Mouse (Mus musculus): ENCODE measurements around the gene Tmem182. TPM values are rescaled to one million over a fixed set of nuclear protein-coding genes. Genes with fewer than 3 reads are reported as not detected.

Tmem182 gene
- 100 to 1,000 TPM; 171 to 176 (median 173) TPM for total RNA-seq (2022)

GRCm38 (mm10) chr1:40805351-40805750 is at the start of gene Tmem182:
Gene Tmem182, plus strand, starts transcription at chr1:40805601.
- DNase-seq (ENCODE audit: low spot score): peak; percentile 89

DNA sequence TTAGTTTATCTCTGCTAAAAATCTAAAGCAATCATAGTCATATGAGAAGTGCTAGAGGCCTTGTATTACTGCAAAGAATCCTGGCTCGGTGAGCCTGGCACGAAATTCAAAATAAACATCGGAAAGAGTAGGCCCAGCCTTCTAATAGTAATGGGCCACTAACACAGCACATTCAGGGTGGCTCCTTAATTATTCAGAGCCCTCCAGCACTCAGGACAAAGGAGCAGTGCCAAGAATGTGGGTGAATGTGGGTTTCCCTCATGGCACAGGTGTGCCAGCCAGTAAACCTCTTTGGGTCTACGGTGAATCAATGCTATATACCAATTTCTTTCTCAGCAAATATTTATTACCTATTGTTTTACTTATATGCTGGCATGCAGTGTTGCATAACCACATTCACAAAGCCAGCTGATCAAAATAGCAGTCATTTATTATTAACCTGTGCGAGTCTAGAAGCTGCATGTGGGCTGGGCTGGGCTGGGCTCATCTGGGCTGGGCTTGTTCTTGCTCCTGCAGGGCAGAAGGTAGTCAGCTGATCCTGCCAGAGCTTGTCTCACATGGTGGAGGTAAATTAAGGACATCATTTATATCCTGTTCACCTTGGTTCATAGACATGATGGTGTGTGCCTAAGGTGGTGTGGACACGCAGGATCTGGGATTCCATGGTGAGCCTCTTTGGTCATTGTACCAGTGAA is 45.5 kb upstream of the Tmem182 start:
- no peak for DNase-seq (ENCODE audit: low spot score)

DNA sequence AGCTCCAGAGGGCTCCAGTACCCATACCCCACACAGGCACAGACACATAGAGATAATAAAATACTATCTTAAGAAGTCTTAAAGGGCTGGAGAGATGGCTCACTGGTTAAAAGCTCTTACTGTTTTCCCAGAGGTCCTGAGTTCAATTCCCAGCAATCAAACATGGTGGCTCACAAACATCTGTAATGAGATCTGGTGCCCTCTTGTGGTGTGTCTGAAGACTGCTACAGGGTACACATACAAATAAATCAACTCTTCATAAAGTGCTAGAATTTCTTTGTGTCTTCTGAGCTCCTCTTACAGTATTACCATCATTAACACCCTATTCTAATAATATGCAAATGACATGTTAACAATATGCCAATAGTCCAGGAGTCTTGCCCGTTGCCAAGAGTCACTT is 41.4 kb upstream of the Tmem182 start:
- no peak for DNase-seq (ENCODE audit: low spot score)

GRCm38 (mm10) chr1:40764701-40765275 is 40.6 kb upstream of the Tmem182 start:
- DNase-seq (ENCODE audit: low spot score): no peak

DNA sequence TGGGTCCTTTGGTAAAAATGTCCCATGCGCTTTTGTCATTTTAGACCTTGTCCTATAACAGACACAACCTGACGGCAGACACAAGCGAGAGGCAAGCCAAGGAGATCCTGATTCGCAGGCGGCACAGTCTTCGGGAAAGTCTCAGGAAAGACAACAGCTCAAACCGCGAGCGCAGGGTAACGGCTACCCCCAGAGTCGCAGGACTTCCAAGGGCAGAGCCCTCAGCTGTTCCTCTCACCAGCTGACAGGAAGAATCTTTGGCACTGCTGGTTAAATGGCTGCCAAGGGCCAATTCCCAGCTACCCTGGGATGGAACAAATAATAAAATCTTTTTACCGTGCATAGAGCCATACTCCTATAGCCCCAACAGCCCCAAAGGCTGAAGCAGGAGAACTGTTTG is 39.9 kb upstream of the Tmem182 start:
- DNase-seq (ENCODE audit: low spot score): no peak

- no peak for DNase-seq (ENCODE audit: low spot score)
These were observed 37.8 kb upstream of the Tmem182 start for GRCm38 (mm10) chr1:40767588-40767987.

DNA sequence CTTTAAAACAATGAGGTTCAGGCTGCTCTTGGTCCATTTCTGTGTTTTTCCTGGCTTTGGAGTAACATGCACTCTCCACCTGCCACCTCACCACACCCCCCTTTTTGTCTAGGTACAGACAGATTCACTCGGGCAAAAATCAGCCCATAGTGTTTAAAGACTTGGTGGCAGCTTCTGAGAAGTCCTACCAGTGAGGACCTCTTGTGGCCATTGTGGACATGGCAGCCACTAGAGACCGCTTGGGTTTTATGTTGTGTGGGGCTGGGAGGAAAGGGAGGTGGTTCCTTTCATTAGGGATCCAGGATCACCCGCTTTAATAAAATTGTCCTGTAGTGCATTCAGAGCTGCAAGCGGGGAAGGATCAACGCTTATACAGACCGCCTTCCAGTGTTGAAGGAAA is 36.8 kb upstream of the Tmem182 start:
- DNase-seq (ENCODE audit: low spot score): peak; percentile 4

DNA sequence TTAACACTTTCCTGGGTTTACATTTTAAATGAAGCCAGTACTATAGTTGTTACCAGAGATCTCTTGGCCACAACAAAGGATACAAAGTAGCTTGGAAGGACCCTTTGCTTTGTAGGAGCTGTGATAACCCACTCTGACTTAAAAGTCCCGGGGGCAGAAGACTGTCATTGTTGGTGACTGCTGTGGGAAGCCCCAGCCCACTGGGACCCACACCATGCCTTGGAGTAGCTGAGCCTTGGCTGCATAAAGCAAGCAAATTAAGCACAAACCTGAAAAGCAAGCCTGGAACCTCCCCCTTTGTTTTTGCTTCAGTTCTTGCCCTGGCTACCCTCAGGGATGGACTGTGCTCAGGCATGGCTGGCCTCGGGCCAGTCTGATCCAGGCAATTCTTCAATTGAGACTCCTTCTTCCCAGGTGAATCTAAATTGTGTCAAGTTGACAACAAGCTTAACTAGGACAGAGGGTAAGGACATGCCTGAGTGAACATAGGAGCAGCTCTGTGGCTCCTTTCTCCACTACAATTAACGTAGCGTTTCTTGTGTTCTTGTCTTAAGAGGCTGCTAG is 36.0 kb upstream of the Tmem182 start:
- DNase-seq (ENCODE audit: low spot score): no peak

GRCm38 (mm10) chr1:40771196-40771970 is 34.0 kb upstream of the Tmem182 start:
- DNase-seq (ENCODE audit: low spot score): no peak

GRCm38 (mm10) chr1:40773234-40773633 is 32.2 kb upstream of the Tmem182 start:
- no peak for DNase-seq (ENCODE audit: low spot score)

DNA sequence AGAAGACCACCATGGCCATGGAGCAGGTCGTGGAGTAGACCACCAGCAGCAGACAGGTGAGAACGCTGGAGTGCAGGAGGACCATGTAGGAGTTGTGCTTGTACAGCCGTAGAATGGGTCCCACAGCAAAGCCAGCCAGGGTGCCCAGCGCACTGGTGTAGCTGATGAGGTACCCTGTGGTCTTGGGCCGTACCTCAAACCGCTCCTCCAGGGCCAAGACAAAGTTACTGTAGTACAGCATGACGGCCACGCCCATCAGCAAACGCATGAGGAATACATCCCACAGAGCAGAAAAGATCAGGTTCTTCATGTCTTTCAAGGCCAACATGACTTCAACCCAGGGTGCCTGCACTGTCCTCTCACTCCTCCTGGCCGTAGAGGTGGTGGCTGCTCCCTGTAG is 31.4 kb upstream of the Tmem182 start:
- DNase-seq (ENCODE audit: low spot score): no peak

- no peak for DNase-seq (ENCODE audit: low spot score)
These were observed 29.3 kb upstream of the Tmem182 start for GRCm38 (mm10) chr1:40776102-40776501.

- DNase-seq (ENCODE audit: low spot score): no peak
These were observed 28.6 kb upstream of the Tmem182 start for GRCm38 (mm10) chr1:40776763-40777162.

DNA sequence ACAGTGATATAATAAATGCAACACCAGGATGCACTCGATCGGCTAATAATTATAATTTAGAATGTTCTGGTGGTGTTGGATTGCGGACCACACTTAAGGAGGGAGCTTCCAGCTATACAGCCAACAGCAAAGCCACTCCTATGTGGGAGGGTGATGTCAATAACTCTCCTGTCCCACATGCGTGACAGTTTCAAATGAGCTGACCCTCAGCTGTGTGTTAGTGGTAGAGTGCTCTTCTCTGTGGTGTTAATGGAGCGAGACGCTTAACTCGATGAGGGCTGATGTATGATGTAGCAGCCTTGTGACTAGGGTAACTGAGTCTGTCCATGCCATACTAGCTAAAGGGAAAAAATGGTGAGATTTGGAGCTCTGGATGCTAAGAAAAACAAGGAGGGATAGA is 22.0 kb upstream of the Tmem182 start:
- no peak for DNase-seq (ENCODE audit: low spot score)

GRCm38 (mm10) chr1:40784306-40784705 is 21.1 kb upstream of the Tmem182 start:
- DNase-seq (ENCODE audit: low spot score): no peak

DNA sequence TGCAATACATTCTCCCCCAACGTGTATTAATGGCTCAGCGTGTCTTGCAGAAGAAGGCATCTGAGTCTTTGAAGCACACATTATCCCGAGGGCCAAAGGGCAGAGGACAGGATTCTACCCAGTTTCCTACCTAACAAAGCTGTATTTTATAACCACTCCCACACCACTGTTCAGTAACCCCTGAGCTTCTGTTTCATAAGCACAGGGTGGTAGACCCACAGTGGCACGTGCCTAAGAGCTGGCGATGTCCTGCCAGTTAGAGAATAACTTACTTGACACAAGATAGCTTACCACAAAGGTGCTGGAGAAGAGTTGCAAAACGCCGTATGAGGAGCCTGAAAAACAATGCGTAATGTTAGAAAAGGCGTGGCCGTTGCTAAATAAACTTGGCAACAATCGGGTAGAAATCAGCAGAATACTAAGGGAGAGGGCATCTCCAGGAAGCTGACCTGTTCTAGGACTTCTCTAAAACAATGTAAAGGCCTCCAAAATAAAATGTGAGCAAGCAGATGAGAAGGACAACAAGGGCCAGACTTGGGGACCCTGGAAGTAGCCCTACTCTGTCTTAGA is 19.4 kb upstream of the Tmem182 start:
- DNase-seq (ENCODE audit: low spot score): no peak

DNA sequence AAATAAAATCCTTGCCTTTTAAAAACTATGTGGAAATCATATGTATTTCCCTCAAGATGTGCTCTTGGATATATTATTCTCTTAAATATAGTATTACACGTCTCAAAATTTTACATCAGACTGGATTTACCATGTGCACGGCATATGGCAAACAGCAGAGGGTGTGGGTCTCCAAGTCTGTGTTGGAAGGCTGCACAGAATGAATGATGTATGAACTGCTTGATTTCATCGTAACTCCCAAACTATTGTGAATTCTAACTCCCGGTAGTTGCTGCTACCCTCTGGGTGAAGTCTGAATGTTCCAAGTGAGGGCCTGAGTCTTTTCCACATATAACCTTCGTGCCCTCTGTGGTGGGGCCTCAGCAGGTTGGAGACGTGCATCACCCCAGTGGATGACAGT is 16.4 kb upstream of the Tmem182 start:
- no peak for DNase-seq (ENCODE audit: low spot score)

DNA sequence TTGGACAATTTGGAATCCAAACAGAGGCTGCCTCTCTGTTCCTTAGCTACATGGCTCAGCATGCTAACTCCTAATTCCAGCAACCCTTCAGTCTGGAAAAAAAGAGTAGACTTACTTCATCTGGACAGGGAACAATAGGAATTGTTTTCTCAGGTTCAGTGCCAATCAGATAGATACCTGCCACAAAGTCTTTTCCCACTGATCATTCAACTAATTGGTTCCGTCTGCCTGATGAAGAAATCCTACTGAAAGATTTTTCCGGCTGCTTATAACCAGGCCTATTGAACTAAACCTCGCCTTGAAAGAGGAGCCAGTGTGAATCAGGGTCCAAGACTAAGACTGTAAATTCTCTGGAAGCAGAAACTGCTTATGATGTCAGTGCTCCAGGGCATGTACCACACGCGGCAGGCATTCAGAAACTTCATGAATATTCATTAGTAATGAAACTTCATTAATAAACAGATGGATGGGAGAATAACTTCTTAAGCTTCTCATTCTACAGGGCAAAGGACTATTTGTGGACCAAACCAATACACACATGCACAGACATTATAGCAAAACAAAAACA is 15.7 kb upstream of the Tmem182 start:
- peak; percentile 13 for DNase-seq (ENCODE audit: low spot score)

GRCm38 (mm10) chr1:40790324-40791141 is 14.9 kb upstream of the Tmem182 start, which contains the start of gene Mfsd9:
Gene Mfsd9, minus strand, starts transcription at chr1:40790687.
- peak; percentile 87 for DNase-seq (ENCODE audit: low spot score)

GRCm38 (mm10) chr1:40795508-40795907 is 9.9 kb upstream of the Tmem182 start:
- DNase-seq (ENCODE audit: low spot score): no peak

DNA sequence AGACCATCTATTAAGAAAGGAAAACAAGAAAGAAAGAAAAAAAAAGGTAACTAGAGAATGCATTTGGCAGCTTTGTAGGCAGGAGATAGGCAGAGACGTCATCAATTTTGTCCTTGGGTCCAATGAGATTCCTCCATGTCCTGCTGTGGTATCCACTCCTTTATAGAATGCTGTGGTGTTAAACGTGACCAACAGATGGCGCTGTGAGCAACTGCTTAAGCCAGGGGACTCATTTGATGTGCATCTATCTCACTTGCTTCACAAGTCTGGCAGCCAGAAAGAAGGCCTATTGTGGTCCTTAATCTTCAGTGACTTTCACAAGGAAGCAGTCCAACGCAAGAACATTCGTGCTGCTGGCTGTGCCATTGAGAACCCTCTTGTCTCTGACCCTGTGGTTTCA is 8.1 kb upstream of the Tmem182 start:
- DNase-seq (ENCODE audit: low spot score): peak; percentile 63

Data from heart, adult 8-10 months (tissue).